Mouse (Mus musculus): ENCODE results near the gene Chn1. TPM values are rescaled to one million over a fixed set of nuclear protein-coding genes. Genes with fewer than 3 reads are reported as not detected.

Chn1 gene
- polyA plus RNA-seq, 1 experiment from 2014 or later, result 116 TPM

- Histone ChIP-seq H3K9ac (ENCODE audit: low read length) (no peak overlapping the region), H3K4me2 (ENCODE audit: low read depth) (peak overlapping the region; percentile 24), H3K27me3 (ENCODE audit: control insufficient read depth, insufficient read depth, low read length) (no peaks in the 10 kb centered on the region), H3K9me3 (ENCODE audit: control insufficient read depth, low read length) (no peaks in the 10 kb centered on the region), H3K4me3 (ENCODE audit: low read depth, low read length) (no peak overlapping the region), H3K36me3 (ENCODE audit: control insufficient read depth, insufficient read depth, low read length) (no peaks in the 10 kb centered on the region), H3K27ac (ENCODE audit: low read depth, low read length) (no peak overlapping the region), H3K4me1 (ENCODE audit: control insufficient read depth, insufficient read depth, low read length) (peaks cover 7% of the 10 kb centered on the region)
- DNase-seq (ENCODE audit: low spot score) (peak; percentile 64), ATAC-seq (ENCODE audit: insufficient read depth, low FRiP score, low TSS enrichment) (peak; percentile 80; the same call in 1 of the 2 replicates)
- 38% methylated on average over 18 of the region's 18 CpGs for WGBS
These were observed 115.2 kb downstream of the Chn1 start for GRCm38 (mm10) chr2:73659726-73660565.

GRCm38 (mm10) chr2:73659041-73659440 is 116.1 kb downstream of the Chn1 start:
- H3K9ac ChIP-seq (ENCODE audit: low read length), result no peak overlapping the region
- WGBS, result 78% methylated on average over 8 of the region's 8 CpGs

GRCm38 (mm10) chr2:73657961-73658360 is 117.2 kb downstream of the Chn1 start:
- ATAC-seq (ENCODE audit: insufficient read depth, low FRiP score, low TSS enrichment) (no peak), DNase-seq (ENCODE audit: low spot score) (no peak)
- Histone ChIP-seq H3K4me2 (ENCODE audit: low read depth) (no peak overlapping the region), H3K4me3 (ENCODE audit: low read depth, low read length) (no peak overlapping the region), H3K27me3 (ENCODE audit: control insufficient read depth, insufficient read depth, low read length) (no peaks in the 10 kb centered on the region), H3K27ac (ENCODE audit: low read depth, low read length) (no peak overlapping the region), H3K4me1 (ENCODE audit: control insufficient read depth, insufficient read depth, low read length) (peaks cover 7% of the 10 kb centered on the region), H3K9ac (ENCODE audit: low read length) (no peak overlapping the region), H3K9me3 (ENCODE audit: control insufficient read depth, low read length) (no peaks in the 10 kb centered on the region), H3K36me3 (ENCODE audit: control insufficient read depth, insufficient read depth, low read length) (no peaks in the 10 kb centered on the region)
- WGBS, result 89% methylated on average over 3 of the region's 3 CpGs

More at GRCm38 (mm10) chr2:73659041-73659440, 116.1 kb downstream of the Chn1 start:
- no peak overlapping the region for H3K4me2 ChIP-seq (ENCODE audit: low read depth)
- no peak overlapping the region for H3K27ac ChIP-seq (ENCODE audit: low read depth, low read length)
- H3K4me1 ChIP-seq (ENCODE audit: control insufficient read depth, insufficient read depth, low read length), result peaks cover 7% of the 10 kb centered on the region
- no peaks in the 10 kb centered on the region for H3K27me3 ChIP-seq (ENCODE audit: control insufficient read depth, insufficient read depth, low read length)
- no peaks in the 10 kb centered on the region for H3K9me3 ChIP-seq (ENCODE audit: control insufficient read depth, low read length)
- no peaks in the 10 kb centered on the region for H3K36me3 ChIP-seq (ENCODE audit: control insufficient read depth, insufficient read depth, low read length)
- no peak overlapping the region for H3K4me3 ChIP-seq (ENCODE audit: low read depth, low read length)
- DNase-seq (ENCODE audit: low spot score) (no peak), ATAC-seq (ENCODE audit: insufficient read depth, low FRiP score, low TSS enrichment) (no peak)

- H3K27me3 ChIP-seq (ENCODE audit: control insufficient read depth, insufficient read depth, low read length), result no peaks in the 10 kb centered on the region
- DNase-seq (ENCODE audit: low spot score), result peak; percentile 14
- no peak overlapping the region for H3K4me2 ChIP-seq (ENCODE audit: low read depth)
- H3K9ac ChIP-seq (ENCODE audit: low read length), result no peak overlapping the region
- no peaks in the 10 kb centered on the region for H3K36me3 ChIP-seq (ENCODE audit: control insufficient read depth, insufficient read depth, low read length)
- ATAC-seq (ENCODE audit: insufficient read depth, low FRiP score, low TSS enrichment), result no peak
- H3K27ac ChIP-seq (ENCODE audit: low read depth, low read length), result no peak overlapping the region
- peaks cover 7% of the 10 kb centered on the region for H3K4me1 ChIP-seq (ENCODE audit: control insufficient read depth, insufficient read depth, low read length)
- H3K4me3 ChIP-seq (ENCODE audit: low read depth, low read length), result no peak overlapping the region
- no peaks in the 10 kb centered on the region for H3K9me3 ChIP-seq (ENCODE audit: control insufficient read depth, low read length)
- 75% methylated on average over 7 of the region's 7 CpGs for WGBS
These were observed 118.0 kb downstream of the Chn1 start for GRCm38 (mm10) chr2:73657151-73657550.

- WGBS, result 88% methylated on average over 4 of the region's 4 CpGs
- no peaks in the 10 kb centered on the region for H3K36me3 ChIP-seq (ENCODE audit: control insufficient read depth, insufficient read depth, low read length)
- H3K27ac ChIP-seq (ENCODE audit: low read depth, low read length), result no peak overlapping the region
- DNase-seq (ENCODE audit: low spot score) (no peak), ATAC-seq (ENCODE audit: insufficient read depth, low FRiP score, low TSS enrichment) (no peak)
- H3K4me2 ChIP-seq (ENCODE audit: low read depth), result no peak overlapping the region
- no peaks in the 10 kb centered on the region for H3K27me3 ChIP-seq (ENCODE audit: control insufficient read depth, insufficient read depth, low read length)
- no peak overlapping the region for H3K9ac ChIP-seq (ENCODE audit: low read length)
- H3K4me1 ChIP-seq (ENCODE audit: control insufficient read depth, insufficient read depth, low read length), result peaks cover 4% of the 10 kb centered on the region
- no peaks in the 10 kb centered on the region for H3K9me3 ChIP-seq (ENCODE audit: control insufficient read depth, low read length)
- no peak overlapping the region for H3K4me3 ChIP-seq (ENCODE audit: low read depth, low read length)
These were observed 119.5 kb downstream of the Chn1 start for GRCm38 (mm10) chr2:73655663-73656062.

GRCm38 (mm10) chr2:73654892-73655243 is 120.3 kb downstream of the Chn1 start:
- 91% methylated on average over 1 of the region's 1 CpGs for WGBS
- ATAC-seq (ENCODE audit: insufficient read depth, low FRiP score, low TSS enrichment), result no peak
- no peak overlapping the region for H3K27ac ChIP-seq (ENCODE audit: low read depth, low read length)

GRCm38 (mm10) chr2:73654059-73654891 is 120.9 kb downstream of the Chn1 start:
- H3K27ac ChIP-seq (ENCODE audit: low read depth, low read length), result no peak overlapping the region

More at GRCm38 (mm10) chr2:73654892-73655243, 120.3 kb downstream of the Chn1 start:
- Histone ChIP-seq H3K36me3 (ENCODE audit: control insufficient read depth, insufficient read depth, low read length) (no peaks in the 10 kb centered on the region), H3K9ac (ENCODE audit: low read length) (no peak overlapping the region), H3K27me3 (ENCODE audit: control insufficient read depth, insufficient read depth, low read length) (no peaks in the 10 kb centered on the region), H3K4me2 (ENCODE audit: low read depth) (no peak overlapping the region), H3K4me1 (ENCODE audit: control insufficient read depth, insufficient read depth, low read length) (no peaks in the 10 kb centered on the region), H3K4me3 (ENCODE audit: low read depth, low read length) (no peak overlapping the region), H3K9me3 (ENCODE audit: control insufficient read depth, low read length) (no peaks in the 10 kb centered on the region)
- no peak for DNase-seq (ENCODE audit: low spot score)

GRCm38 (mm10) chr2:73637688-73638087 is 137.5 kb downstream of the Chn1 start:
- Histone ChIP-seq H3K27ac (ENCODE audit: low read depth, low read length) (no peak overlapping the region), H3K36me3 (ENCODE audit: control insufficient read depth, insufficient read depth, low read length) (no peaks in the 10 kb centered on the region), H3K4me1 (ENCODE audit: control insufficient read depth, insufficient read depth, low read length) (no peaks in the 10 kb centered on the region), H3K4me2 (ENCODE audit: low read depth) (no peak overlapping the region), H3K9me3 (ENCODE audit: control insufficient read depth, low read length) (no peaks in the 10 kb centered on the region), H3K4me3 (ENCODE audit: low read depth, low read length) (no peak overlapping the region), H3K27me3 (ENCODE audit: control insufficient read depth, insufficient read depth, low read length) (no peaks in the 10 kb centered on the region), H3K9ac (ENCODE audit: low read length) (no peak overlapping the region)
- DNase-seq (ENCODE audit: low spot score) (no peak), ATAC-seq (ENCODE audit: insufficient read depth, low FRiP score, low TSS enrichment) (no peak)
- WGBS, result 91% methylated on average over 6 of the region's 6 CpGs

More at GRCm38 (mm10) chr2:73654059-73654891, 120.9 kb downstream of the Chn1 start:
- WGBS, result 89% methylated on average over 4 of the region's 4 CpGs
- Histone ChIP-seq H3K4me2 (ENCODE audit: low read depth) (no peak overlapping the region), H3K4me3 (ENCODE audit: low read depth, low read length) (no peak overlapping the region), H3K27me3 (ENCODE audit: control insufficient read depth, insufficient read depth, low read length) (no peaks in the 10 kb centered on the region), H3K9me3 (ENCODE audit: control insufficient read depth, low read length) (no peaks in the 10 kb centered on the region), H3K4me1 (ENCODE audit: control insufficient read depth, insufficient read depth, low read length) (no peaks in the 10 kb centered on the region), H3K9ac (ENCODE audit: low read length) (no peak overlapping the region), H3K36me3 (ENCODE audit: control insufficient read depth, insufficient read depth, low read length) (no peaks in the 10 kb centered on the region)
- no peak for DNase-seq (ENCODE audit: low spot score)
- ATAC-seq (ENCODE audit: insufficient read depth, low FRiP score, low TSS enrichment), result no peak

Measured in neural tube, embryonic 11.5 days (tissue).